Mouse (Mus musculus): ENCODE measurements around the gene Gm30191. TPM values are rescaled to one million over a fixed set of nuclear protein-coding genes. Genes with fewer than 3 reads are reported as not detected.

Gene Gm30191
- total and polyA plus RNA-seq, 3 experiments = not detected

- dilution Hi-C loops (cut with MboI; ENCODE audit: extremely low pct_ligation_motif_present, extremely low pct_unique_long_range_greater_than_20kb, low sequenced_read_pairs) (no loop called here), in situ Hi-C loops (cut with MboI; ENCODE audit: low pct_ligation_motif_present, low pct_unique_long_range_greater_than_20kb, low sequenced_read_pairs) (loop anchor here (25.0 kb wide), 1 partner anchor 229 kb away; the partner anchor contains the start of gene Paqr7)
- Histone ChIP-seq H3K36me3 (replicated peaks in 1 of 2; ENCODE audit: control insufficient read depth in 1 of 2, insufficient read depth in 1 of 2, low read length in 1 of 2) (no peaks in the 10 kb centered on the region), H3K79me2 (replicated peaks; ENCODE audit: control insufficient read depth, extremely low read depth, insufficient read depth, poor library complexity, severe bottlenecking) (no peaks in the 10 kb centered on the region), H3K4me1 (ENCODE audit: control insufficient read depth in 1 of 2, insufficient read depth in 2 of 2) (peaks cover 0 to 3% of the 10 kb centered on the region in 2 experiments; a peak in 3 of 4 replicates), H3K27ac (ENCODE audit: insufficient read depth, low read depth) (no peak overlapping the region), H3K4me2 (ENCODE audit: insufficient read depth, low read depth, poor library complexity, severe bottlenecking) (no peak overlapping the region), H3K9me3 (replicated peaks; ENCODE audit: low read length) (peaks cover 7% of the 10 kb centered on the region), H3K4me3 (replicated peaks in 1 of 3; ENCODE audit: low read depth in 2 of 3, low read length in 2 of 3, poor library complexity in 1 of 3) (no peak overlapping the region), H3K9ac (ENCODE audit: insufficient read depth, low read depth) (no peak overlapping the region), H3K27me3 (replicated peaks) (peaks cover 19% of the 10 kb centered on the region)
- no peak for TF ChIP-seq MAZ (IDR thresholded peaks at IDR 0.05; ENCODE audit: low read depth, low read length)
- TF ChIP-seq MEF2A (IDR thresholded peaks at IDR 0.05; ENCODE audit: borderline replicate concordance, low read depth, low read length) = no peak
- TF ChIP-seq E2F4 (IDR thresholded peaks at IDR 0.05; ENCODE audit: insufficient replicate concordance, low read depth, low read length) = no peak
- no peak for TF ChIP-seq KAT2A (IDR thresholded peaks at IDR 0.05; ENCODE audit: insufficient replicate concordance, low read length)
- no peak for TF ChIP-seq POLR2A (IDR thresholded peaks at IDR 0.05; ENCODE audit: low read depth, low read length)
- TF ChIP-seq ZKSCAN1 (IDR thresholded peaks at IDR 0.05; ENCODE audit: borderline replicate concordance, low read depth, low read length) = no peak
- TF ChIP-seq JUN (IDR thresholded peaks at IDR 0.05; ENCODE audit: insufficient read depth, low read depth, low read length) = no peak
- no peak for TF ChIP-seq MAFK (IDR thresholded peaks at IDR 0.05; ENCODE audit: insufficient replicate concordance, low read length)
- TF ChIP-seq RAD21 (IDR thresholded peaks at IDR 0.05; ENCODE audit: low read depth, low read length) = no peak
- TF ChIP-seq NRF1 (IDR thresholded peaks at IDR 0.05; ENCODE audit: low read depth, low read length) = no peak
- no peak for TF ChIP-seq PAX5 (IDR thresholded peaks at IDR 0.05; ENCODE audit: low read length)
- TF ChIP-seq EP300 (IDR thresholded peaks at IDR 0.05; ENCODE audit: low read length) = no peak
- no peak for TF ChIP-seq USF1 (IDR thresholded peaks at IDR 0.05; ENCODE audit: low read depth, low read length)
- no peak for TF ChIP-seq USF2 (conservative IDR thresholded peaks at IDR 0.05; ENCODE audit: low read depth, low read length)
- no peak for TF ChIP-seq POLR2AphosphoS2 (IDR thresholded peaks at IDR 0.05; ENCODE audit: low read depth, low read length)
- no peak for TF ChIP-seq CHD1 (IDR thresholded peaks at IDR 0.05; ENCODE audit: low read depth, low read length)
- no peak for DNase-seq (ENCODE audit: extremely low read depth)
Measured at GRCm38 (mm10) chr4:134258354-134258753, 11.6 kb downstream of the Gm30191 start.

- dilution Hi-C loops (cut with MboI; ENCODE audit: extremely low pct_ligation_motif_present, extremely low pct_unique_long_range_greater_than_20kb, low sequenced_read_pairs) = no loop called here
- TF ChIP-seq CTCF (conservative IDR thresholded peaks at IDR 0.05 in 1 of 2, IDR thresholded peaks at IDR 0.05 in 1 of 2; ENCODE audit: low read depth in 2 of 2, low read length in 2 of 2) = peak; percentile 41 to 65; a peak in 3 of 4 replicates
- peak; percentile 42 for TF ChIP-seq RAD21 (IDR thresholded peaks at IDR 0.05; ENCODE audit: low read depth, low read length)
- no peak for TF ChIP-seq ZNF384 (IDR thresholded peaks at IDR 0.05; ENCODE audit: low read depth, low read length)
- TF ChIP-seq E2F4 (IDR thresholded peaks at IDR 0.05; ENCODE audit: insufficient replicate concordance, low read depth, low read length) = no peak
- peak; percentile 65 for TF ChIP-seq SMC3 (IDR thresholded peaks at IDR 0.05; ENCODE audit: low read depth, low read length)
- Histone ChIP-seq H3K27me3 (replicated peaks) (peaks cover 11% of the 10 kb centered on the region), H3K4me3 (replicated peaks in 1 of 3; ENCODE audit: low read depth in 2 of 3, low read length in 2 of 3, poor library complexity in 1 of 3) (no peak overlapping the region), H3K9me3 (replicated peaks; ENCODE audit: low read length) (peaks cover 15% of the 10 kb centered on the region), H3K79me2 (replicated peaks; ENCODE audit: control insufficient read depth, extremely low read depth, insufficient read depth, poor library complexity, severe bottlenecking) (no peaks in the 10 kb centered on the region), H3K4me1 (ENCODE audit: control insufficient read depth in 1 of 2, insufficient read depth in 2 of 2) (no peaks in the 10 kb centered on the region; a peak in 1 of 4 replicates), H3K9ac (ENCODE audit: insufficient read depth, low read depth) (no peak overlapping the region), H3K36me3 (replicated peaks in 1 of 2; ENCODE audit: control insufficient read depth in 1 of 2, insufficient read depth in 1 of 2, low read length in 1 of 2) (no peaks in the 10 kb centered on the region), H3K4me2 (ENCODE audit: insufficient read depth, low read depth, poor library complexity, severe bottlenecking) (no peak overlapping the region), H3K27ac (ENCODE audit: insufficient read depth, low read depth) (no peak overlapping the region)
- in situ Hi-C loops (cut with MboI; ENCODE audit: low pct_ligation_motif_present, low pct_unique_long_range_greater_than_20kb, low sequenced_read_pairs) = loop anchor here (25.0 kb wide), 1 partner anchor 224 kb away; the partner anchor contains the start of gene Paqr7
- DNase-seq (ENCODE audit: extremely low read depth) = peak; percentile 18
Measured at GRCm38 (mm10) chr4:134263191-134263590, 16.5 kb downstream of the Gm30191 start.

Measured in CH12.LX (cell line).